50 mouse cellular contexts compared by ENCODE assay signal in genomic region chr4:154667767-154668166, GRCm38 (mm10). TPM values are rescaled to one million over a fixed set of nuclear protein-coding genes. Genes with fewer than 3 reads are reported as not detected.
"Had no signal": no experiment of that assay in that cellular context is flagged by ENCODE, and none has a peak within 500 bp of the region (broad histone marks: within the 10 kb centered on the region; RNA-seq: fewer than 3 reads in every experiment).

Actrt2 (minus strand) TSS chr4:154667867.

- H3K27ac ChIP-seq: heart, embryonic 10.5 days; heart, embryonic 13.5 days; heart, embryonic 15.5 days; hindbrain, embryonic 10.5 days; hindbrain, embryonic 12.5 days; hindbrain, embryonic 13.5 days; hindbrain, embryonic 14.5 days; hindbrain, embryonic 15.5 days; hindbrain, postnatal 0 days; intestine, embryonic 15.5 days; kidney, embryonic 15.5 days; kidney, postnatal 0 days; layer of hippocampus, adult 2 months had no signal

- H3K9ac ChIP-seq: heart, embryonic 12.5 days; heart, embryonic 13.5 days; heart, embryonic 15.5 days; hindbrain, embryonic 12.5 days; hindbrain, embryonic 13.5 days; hindbrain, embryonic 14.5 days; hindbrain, embryonic 15.5 days; intestine, embryonic 15.5 days; kidney, embryonic 15.5 days had no signal

- H3K36me3 ChIP-seq: heart, embryonic 10.5 days; heart, embryonic 12.5 days; heart, embryonic 13.5 days; heart, embryonic 15.5 days; hindbrain, embryonic 10.5 days; hindbrain, embryonic 12.5 days; hindbrain, embryonic 13.5 days; hindbrain, embryonic 15.5 days; intestine, embryonic 15.5 days; kidney, embryonic 15.5 days had no signal

- H3K4me2 ChIP-seq: heart, embryonic 11.5 days; heart, embryonic 12.5 days; heart, embryonic 13.5 days; heart, embryonic 15.5 days; hindbrain, embryonic 12.5 days; hindbrain, embryonic 13.5 days; hindbrain, embryonic 14.5 days; hindbrain, embryonic 15.5 days; intestine, embryonic 15.5 days; kidney, embryonic 15.5 days had no signal

- H3K4me3 ChIP-seq: heart, embryonic 10.5 days; heart, embryonic 12.5 days; heart, embryonic 13.5 days; heart, embryonic 15.5 days; hindbrain, embryonic 10.5 days; hindbrain, embryonic 12.5 days; hindbrain, embryonic 13.5 days; hindbrain, embryonic 15.5 days; intestine, embryonic 15.5 days; kidney, embryonic 15.5 days; layer of hippocampus, adult 2 months had no signal

- DNase-seq: heart, postnatal 10 days; heart, postnatal 14 days; heart, postnatal 36 days; heart, postnatal 4 days; kidney, adult 11 months; kidney, adult 18-20 months; kidney, adult 2 months; kidney, adult 8-10 months; kidney, adult 9 months; kidney, postnatal 10 days; kidney, postnatal 14 days; kidney, postnatal 25 days; kidney, postnatal 36 days; layer of hippocampus, adult 9-11 months; layer of hippocampus, postnatal 36 days had no signal

- H3K9me3 ChIP-seq: heart, embryonic 10.5 days; heart, embryonic 12.5 days; heart, embryonic 13.5 days; heart, embryonic 15.5 days; hindbrain, embryonic 10.5 days; hindbrain, embryonic 12.5 days; hindbrain, embryonic 13.5 days; hindbrain, embryonic 15.5 days; intestine, embryonic 15.5 days; kidney, embryonic 15.5 days had no signal

- H3K4me1 ChIP-seq: heart, embryonic 13.5 days; heart, embryonic 15.5 days; hindbrain, embryonic 15.5 days; intestine, embryonic 15.5 days had no signal

- ATAC-seq: hindbrain, embryonic 16.5 days; hindbrain, postnatal 0 days; inflammation-experienced regulatory T-cells, adult 6 months; intestine, embryonic 15.5 days; intestine, embryonic 16.5 days; intestine, postnatal 0 days had no signal

RNA-seq across cellular contexts. Expression of gene Actrt2, which starts in this region (rescaled TPM):
- total RNA-seq: heart, postnatal 10 days; heart, postnatal 14 days; heart, postnatal 25 days; heart, postnatal 36 days; heart, postnatal 4 days; hematopoietic stem cell, adult 5-6 weeks; hindbrain, postnatal 0 days; layer of hippocampus, adult 18-20 months; layer of hippocampus, adult 2 months; layer of hippocampus, adult 8-10 months; layer of hippocampus, postnatal 10 days; layer of hippocampus, postnatal 14 days; layer of hippocampus, postnatal 25 days; layer of hippocampus, postnatal 36 days; left cerebral cortex, adult 18-20 months had no signal
- polyA plus RNA-seq: heart, embryonic 10.5 days; heart, embryonic 11.5 days; heart, embryonic 12.5 days; heart, embryonic 13.5 days; heart, embryonic 14.5 days; heart, embryonic 15.5 days; heart, embryonic 16.5 days; heart, postnatal 0 days; hindbrain, embryonic 10.5 days; hindbrain, embryonic 11.5 days; hindbrain, embryonic 12.5 days; hindbrain, embryonic 13.5 days; hindbrain, embryonic 14.5 days; hindbrain, embryonic 15.5 days; hindbrain, embryonic 16.5 days; hindbrain, postnatal 0 days; inflammation-experienced regulatory T-cells, adult 6 months; intestine, embryonic 14.5 days; intestine, embryonic 15.5 days; intestine, embryonic 16.5 days; intestine, postnatal 0 days; kidney, embryonic 14.5 days; kidney, embryonic 15.5 days; kidney, embryonic 16.5 days; kidney, postnatal 0 days; large intestine, adult 2 months had no signal
